Mouse (Mus musculus) midbrain, embryonic 14.5 days (tissue): ENCODE data around the gene Mansc1. TPM values are rescaled to one million over a fixed set of nuclear protein-coding genes. Genes with fewer than 3 reads are reported as not detected.
"Not testable (repeated sequence)": the region's sequence is repeated elsewhere in the genome, so short reads cannot be mapped to it uniquely, and the experiment has no call there.

ENCODE experiments used
- ATAC-seq: fragments of 200-750 bp; cut with Nextera tagmentation; 2 replicates; pipeline ENCODE4 v1.8.0; 2017; ENCODE audit warnings: moderate number of reproducible peaks, moderate library complexity; ENCODE audit not compliant: low FRiP score, low TSS enrichment
- DNase-seq: peaks from one replicate; pipeline ENCODE4 v3.0.0-alpha.2; 2015
- H3K27ac ChIP-seq: fragments of 300-500 bp; sonication (generic); replicated peaks from 2 replicates; pipeline ENCODE4 v1.5.1; 2014; ENCODE audit warnings: mild to moderate bottlenecking, low read depth, low read length, moderate library complexity
- H3K27me3 ChIP-seq: fragments of 300-500 bp; sonication (generic); 2 replicates; pipeline ENCODE4 v1.6.1; 2014; ENCODE audit warnings: low read length, control low read depth, mixed read lengths; ENCODE audit not compliant: control insufficient read depth, insufficient read depth
- H3K36me3 ChIP-seq: fragments of 300-500 bp; sonication (generic); 2 replicates; pipeline ENCODE4 v1.6.1; 2014; ENCODE audit warnings: low read length, control low read depth; ENCODE audit not compliant: control insufficient read depth, insufficient read depth
- H3K4me1 ChIP-seq: fragments of 300-500 bp; sonication (generic); 2 replicates; pipeline ENCODE4 v1.6.1; 2014; ENCODE audit warnings: mild to moderate bottlenecking, antibody characterized with exemption, low read length, control low read depth; ENCODE audit not compliant: control insufficient read depth, insufficient read depth
- H3K4me2 ChIP-seq: fragments of 300-500 bp; sonication (generic); 2 replicates; pipeline ENCODE4 v1.6.1; 2014; ENCODE audit warnings: mild to moderate bottlenecking, low read length, moderate library complexity
- H3K4me3 ChIP-seq: fragments of 300-500 bp; sonication (generic); replicated peaks from 2 replicates; pipeline ENCODE4 v1.5.1; 2014; ENCODE audit warnings: low read depth, low read length
- H3K9ac ChIP-seq: fragments of 300-500 bp; sonication (generic); replicated peaks from 2 replicates; pipeline ENCODE4 v1.6.1; 2014; ENCODE audit warnings: mild to moderate bottlenecking, low read length, moderate library complexity
- H3K9me3 ChIP-seq: fragments of 300-500 bp; sonication (generic); 2 replicates; pipeline ENCODE4 v1.6.1; 2016; ENCODE audit warnings: low read length, control low read depth, mixed read lengths; ENCODE audit not compliant: control insufficient read depth
- WGBS: fragments of 180-500 bp; shearing (Covaris S2); extraction: QIAGEN DNeasy Blood & Tissue Kit; methylation state at CpG from one replicate; pipeline ENCODE4 v1.1.7; 2014; 5-methylcytosine and 5-hydroxymethylcytosine counted together
- polyA plus RNA-seq: library from polyadenylated mRNA; unstranded; fragments of >200 nt; fragmentation: Nextera tagmentation; extraction: Ambion mirVana; gene quantifications from 2 replicates; pipeline ENCODE4 v1.2.1, GENCODE M21; 2014

Mansc1 gene
- 0.91 and 1.0 TPM in 2 replicates for polyA plus RNA-seq

DNA sequence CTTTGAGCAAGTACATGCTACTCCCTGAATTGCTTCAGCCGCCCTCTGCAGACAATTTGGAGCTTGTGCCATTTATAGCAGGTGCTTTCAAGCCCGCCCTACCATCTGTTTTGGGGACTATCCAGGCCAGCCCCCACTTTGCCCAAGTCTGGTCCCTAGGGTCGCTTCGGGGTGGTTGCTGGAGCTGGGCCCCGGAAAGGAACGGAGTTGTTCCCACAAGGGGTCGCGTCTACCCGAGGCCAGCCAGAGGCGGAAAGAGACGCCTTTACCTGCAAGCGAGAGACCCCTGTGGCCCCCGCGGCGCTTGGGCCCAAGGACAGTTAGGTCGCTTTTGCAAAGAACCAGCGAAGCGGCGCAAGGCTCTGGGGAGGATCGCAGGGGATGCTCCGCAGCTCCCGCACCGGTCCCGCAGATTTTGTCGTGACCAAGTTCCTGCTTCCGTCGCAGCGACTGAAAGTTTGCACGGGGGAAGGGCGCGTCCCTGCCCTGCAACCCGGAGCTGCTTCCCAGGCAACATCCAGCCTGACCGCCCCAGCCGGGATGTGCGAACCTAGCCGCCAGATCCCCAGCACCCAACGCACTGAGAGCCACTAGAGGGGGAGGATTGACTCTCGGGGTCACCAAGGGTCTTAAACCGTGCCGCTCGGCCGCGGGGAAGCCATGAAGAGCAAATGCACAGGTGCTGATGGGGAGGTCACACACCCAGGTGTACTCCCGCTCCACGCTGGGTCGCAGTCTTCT is at the start of gene Mansc1:
TSS of gene Mansc1 (minus strand) at position 542 of the 741 bp plus-strand sequence.
- peak within 1 kb of the TSS; percentile 42 for H3K4me3 ChIP-seq
- peak within 1 kb of the TSS; percentile 59 for H3K9ac ChIP-seq
- H3K27ac ChIP-seq = no peak within 1 kb of the TSS
- peak; percentile 59 for DNase-seq
- no peaks in the 10 kb centered on the region for H3K9me3 ChIP-seq
- no peak for ATAC-seq
- H3K36me3 ChIP-seq = no peaks in the 10 kb centered on the region
- H3K4me1 ChIP-seq = peaks cover 7% of the 10 kb centered on the region; the same call in 1 of the 2 replicates
- H3K27me3 ChIP-seq = peaks cover 18% of the 10 kb centered on the region
- WGBS = 1% methylated on average over 46 of the region's 46 CpGs
- H3K4me2 ChIP-seq = peak within 1 kb of the TSS; percentile 81

DNA sequence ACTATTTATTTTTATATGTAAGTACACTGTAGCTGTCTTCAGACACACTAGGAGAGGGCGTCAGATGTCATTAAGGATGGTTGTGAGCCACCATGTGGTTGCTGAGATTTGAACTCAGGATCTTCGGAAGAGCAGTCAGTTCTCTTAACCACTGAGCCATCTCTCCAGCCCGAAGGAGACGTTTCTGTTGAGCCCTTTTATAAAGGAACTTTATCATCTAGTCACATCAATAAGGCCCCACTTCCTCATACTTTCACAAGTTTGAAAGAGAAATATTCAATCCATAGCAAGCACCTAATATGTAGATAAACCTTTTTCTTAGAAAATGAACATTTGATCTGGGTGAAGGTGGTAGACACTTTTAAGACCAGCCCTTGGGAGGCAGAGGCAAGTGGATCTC is 47.0 kb upstream of the Mansc1 start:
- H3K4me1 ChIP-seq, H3K4me3 ChIP-seq, H3K36me3 ChIP-seq, H3K4me2 ChIP-seq, DNase-seq, H3K9me3 ChIP-seq, H3K27me3 ChIP-seq, ATAC-seq, H3K27ac ChIP-seq, H3K9ac ChIP-seq: not testable (repeated sequence)
- WGBS = 90% methylated on average over 4 of the region's 4 CpGs

DNA sequence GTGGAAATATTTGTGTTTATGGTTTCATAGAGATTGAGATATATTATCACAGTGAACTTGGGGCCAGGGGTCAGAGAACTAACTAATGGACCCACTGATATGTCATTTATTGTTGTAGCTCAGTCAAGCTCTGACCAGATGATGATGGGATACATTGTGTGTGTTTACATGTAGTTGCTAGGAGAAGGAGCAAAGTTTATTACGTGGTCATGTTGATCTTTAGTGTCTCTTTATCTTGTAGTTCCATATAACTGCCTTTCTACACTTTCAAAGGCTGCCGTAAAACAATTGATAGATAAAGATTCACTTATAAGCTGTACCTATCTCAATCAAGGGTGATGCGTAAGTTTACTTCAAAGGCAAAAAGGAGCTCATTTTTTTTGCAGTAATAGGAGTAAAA is 45.7 kb upstream of the Mansc1 start:
- no peaks in the 10 kb centered on the region for H3K27me3 ChIP-seq
- H3K9me3 ChIP-seq = no peaks in the 10 kb centered on the region
- H3K4me1 ChIP-seq = no peaks in the 10 kb centered on the region
- WGBS = 86% methylated on average over 3 of the region's 3 CpGs
- DNase-seq (no peak), ATAC-seq (no peak)
- H3K36me3 ChIP-seq = no peaks in the 10 kb centered on the region
- no peak overlapping the region for H3K4me2 ChIP-seq
- H3K27ac ChIP-seq = no peak overlapping the region
- no peak overlapping the region for H3K4me3 ChIP-seq
- H3K9ac ChIP-seq = no peak overlapping the region

DNA sequence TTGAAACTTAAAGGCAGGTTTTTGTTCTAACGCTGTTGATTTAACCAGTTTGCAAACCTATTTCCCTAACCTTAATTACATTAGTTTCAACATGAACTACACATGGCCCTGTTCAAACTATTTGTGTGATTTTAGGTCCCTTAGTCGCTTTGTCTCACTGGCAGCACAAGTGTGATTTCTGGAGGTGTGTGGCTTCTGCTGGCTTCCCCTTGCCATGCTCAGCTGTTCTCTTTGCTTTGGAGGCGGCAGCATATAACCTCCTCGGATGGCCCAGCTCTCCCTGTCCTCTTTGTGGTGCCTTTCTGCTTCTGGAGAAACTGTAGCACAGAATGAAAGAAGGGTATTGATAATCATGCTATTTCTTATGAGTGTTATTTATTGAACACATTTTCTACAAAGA is 45.2 kb upstream of the Mansc1 start:
- no peaks in the 10 kb centered on the region for H3K27me3 ChIP-seq
- no peak overlapping the region for H3K4me2 ChIP-seq
- 84% methylated on average over 4 of the region's 4 CpGs for WGBS
- no peaks in the 10 kb centered on the region for H3K9me3 ChIP-seq
- H3K4me1 ChIP-seq = no peaks in the 10 kb centered on the region
- H3K4me3 ChIP-seq = no peak overlapping the region
- DNase-seq (no peak), ATAC-seq (no peak)
- no peak overlapping the region for H3K9ac ChIP-seq
- H3K36me3 ChIP-seq = no peaks in the 10 kb centered on the region
- H3K27ac ChIP-seq = no peak overlapping the region

DNA sequence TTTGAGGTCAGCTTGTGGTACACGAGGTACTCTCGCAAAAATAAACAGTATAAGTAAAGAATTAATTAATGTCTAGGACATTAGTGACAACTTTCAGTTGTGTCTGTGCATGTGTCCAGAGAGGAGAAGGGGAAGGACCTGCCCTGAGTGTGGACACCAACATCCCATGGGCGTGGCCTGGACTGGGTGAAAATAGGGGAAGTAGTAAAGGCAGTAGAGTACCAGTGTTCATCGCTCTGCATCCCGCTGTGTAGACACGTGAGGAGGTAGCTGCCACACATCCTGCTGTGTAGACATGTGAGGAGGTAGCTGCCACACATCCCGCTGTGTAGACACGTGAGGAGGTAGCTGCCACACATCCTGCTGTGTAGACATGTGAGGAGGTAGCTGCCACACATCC is 41.4 kb upstream of the Mansc1 start:
- H3K27ac ChIP-seq, DNase-seq, H3K4me1 ChIP-seq, H3K4me2 ChIP-seq, ATAC-seq, H3K9me3 ChIP-seq, H3K4me3 ChIP-seq, H3K27me3 ChIP-seq, H3K9ac ChIP-seq, H3K36me3 ChIP-seq: not testable (repeated sequence)
- WGBS = 91% methylated on average over 7 of the region's 8 CpGs

DNA sequence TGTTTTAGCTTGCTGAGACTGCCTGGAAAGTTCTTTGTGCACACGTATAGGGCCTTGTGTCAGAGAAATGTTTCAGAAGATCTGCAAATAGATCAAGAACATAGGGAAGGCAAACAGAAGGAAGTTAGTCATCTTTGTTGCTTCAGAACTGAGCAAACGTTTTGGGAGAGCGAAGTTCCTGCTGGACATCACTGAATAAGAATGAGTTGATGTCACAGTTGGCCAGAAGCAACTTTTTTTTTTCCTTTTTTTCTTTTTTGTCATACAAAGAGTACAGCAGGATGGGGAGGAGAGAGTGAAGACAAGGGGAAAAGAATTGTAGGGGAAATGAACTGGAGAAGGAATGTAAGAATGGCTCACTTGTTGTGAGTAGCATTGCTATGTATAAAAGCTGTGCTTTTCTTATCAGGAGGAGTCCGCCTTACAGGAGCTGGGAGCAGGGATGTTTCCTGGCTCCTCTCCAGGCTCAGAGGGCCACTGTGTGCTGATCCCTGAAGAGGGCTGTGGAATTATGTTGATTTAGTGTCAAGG is 38.7 kb upstream of the Mansc1 start:
- 61% methylated on average over 4 of the region's 4 CpGs for WGBS
- H3K27me3 ChIP-seq = no peaks in the 10 kb centered on the region
- no peak for DNase-seq
- no peaks in the 10 kb centered on the region for H3K9me3 ChIP-seq
- no peaks in the 10 kb centered on the region for H3K4me1 ChIP-seq
- H3K4me3 ChIP-seq = no peak overlapping the region
- no peak overlapping the region for H3K4me2 ChIP-seq
- H3K36me3 ChIP-seq = no peaks in the 10 kb centered on the region
- H3K9ac ChIP-seq = no peak overlapping the region
- H3K27ac ChIP-seq = no peak overlapping the region
- no peak for ATAC-seq

DNA sequence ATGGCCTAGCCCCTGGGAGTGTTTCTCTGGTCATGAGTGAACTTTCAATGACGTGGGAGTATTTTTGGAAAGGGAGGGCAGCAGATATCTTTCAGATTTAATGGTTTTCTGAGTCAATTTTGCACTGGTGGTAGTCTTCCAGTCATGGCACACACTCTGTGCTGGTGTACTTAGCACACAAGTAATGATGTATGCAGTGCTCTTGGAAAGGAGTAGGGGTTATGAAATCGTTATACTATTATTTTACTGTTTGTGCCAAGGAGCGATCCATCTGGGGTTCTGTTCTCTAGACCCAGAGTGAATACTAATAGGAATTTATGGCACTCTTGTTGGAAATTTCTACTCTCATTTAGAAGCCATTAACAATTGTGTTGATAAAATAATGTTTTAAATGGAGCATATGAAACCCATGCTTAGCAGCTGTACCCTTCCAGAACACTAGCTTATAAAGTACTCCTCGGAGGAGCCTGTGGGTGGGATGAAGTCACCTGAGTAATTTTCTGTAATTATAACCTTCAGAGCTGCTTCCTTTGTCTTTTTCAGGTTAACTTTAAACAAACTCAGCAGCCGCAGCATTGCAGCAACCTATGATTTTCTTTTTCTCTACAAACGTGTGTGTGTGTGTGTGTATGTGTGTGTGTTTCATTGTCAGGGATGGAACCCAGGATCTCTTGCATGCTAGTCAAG is 37.0 kb upstream of the Mansc1 start:
- no peak overlapping the region for H3K27ac ChIP-seq
- no peaks in the 10 kb centered on the region for H3K27me3 ChIP-seq
- no peaks in the 10 kb centered on the region for H3K9me3 ChIP-seq
- H3K4me2 ChIP-seq = no peak overlapping the region
- 86% methylated on average over 6 of the region's 6 CpGs for WGBS
- ATAC-seq = no peak
- no peaks in the 10 kb centered on the region for H3K36me3 ChIP-seq
- H3K9ac ChIP-seq = no peak overlapping the region
- H3K4me3 ChIP-seq = no peak overlapping the region
- DNase-seq = no peak
- no peaks in the 10 kb centered on the region for H3K4me1 ChIP-seq

DNA sequence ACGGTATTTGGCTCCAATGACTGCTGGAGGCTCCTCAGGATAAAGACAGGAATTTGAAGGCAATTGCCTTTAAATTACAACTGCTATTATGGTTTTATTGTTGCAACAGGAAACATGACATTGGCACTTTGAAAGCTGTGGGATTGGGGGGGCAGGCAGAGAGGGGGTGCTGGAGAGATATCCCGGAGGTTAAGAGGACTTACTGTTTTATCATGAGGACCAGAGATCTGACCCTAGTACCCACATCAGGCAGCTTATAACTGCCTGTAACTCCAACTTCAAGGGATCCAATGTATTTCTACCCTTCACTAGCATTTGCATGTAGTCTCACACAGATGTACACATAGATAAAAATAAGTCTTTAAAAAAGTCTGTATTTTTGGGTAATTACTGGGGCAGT is 36.2 kb upstream of the Mansc1 start:
- H3K27ac ChIP-seq = no peak overlapping the region
- 93% methylated on average over 2 of the region's 2 CpGs for WGBS
- ATAC-seq (no peak), DNase-seq (no peak)
- H3K4me3 ChIP-seq = no peak overlapping the region
- H3K36me3 ChIP-seq = no peaks in the 10 kb centered on the region
- H3K4me1 ChIP-seq = no peaks in the 10 kb centered on the region
- H3K9ac ChIP-seq = no peak overlapping the region
- no peak overlapping the region for H3K4me2 ChIP-seq
- H3K27me3 ChIP-seq = no peaks in the 10 kb centered on the region
- H3K9me3 ChIP-seq = no peaks in the 10 kb centered on the region

DNA sequence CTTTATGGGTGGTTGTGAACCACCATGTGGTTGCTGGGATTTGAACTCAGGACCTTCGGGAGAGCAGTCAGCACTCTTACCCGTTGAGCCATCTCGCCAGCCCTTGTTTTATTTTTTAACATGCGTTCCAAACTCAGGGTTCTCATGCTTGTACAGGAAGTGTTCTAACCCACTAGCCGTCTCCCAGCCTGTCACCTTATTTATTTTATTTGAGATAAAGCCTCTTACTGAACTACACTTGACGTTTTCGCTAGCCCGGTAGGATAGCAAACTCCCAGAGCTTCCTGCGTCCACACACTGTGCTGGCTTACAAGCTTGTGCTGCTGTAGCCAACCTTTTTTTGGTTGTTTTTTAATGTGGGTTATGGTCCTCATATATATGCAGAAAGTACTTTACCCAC is 33.5 kb upstream of the Mansc1 start:
- H3K4me3 ChIP-seq = no peak overlapping the region
- H3K9ac ChIP-seq = no peak overlapping the region
- WGBS = 88% methylated on average over 9 of the region's 9 CpGs
- H3K36me3 ChIP-seq = no peaks in the 10 kb centered on the region
- no peak overlapping the region for H3K4me2 ChIP-seq
- no peaks in the 10 kb centered on the region for H3K4me1 ChIP-seq
- DNase-seq (no peak), ATAC-seq (no peak)
- H3K27me3 ChIP-seq = no peaks in the 10 kb centered on the region
- H3K9me3 ChIP-seq = no peaks in the 10 kb centered on the region
- H3K27ac ChIP-seq = no peak overlapping the region
